Mouse (Mus musculus): Measurements from ENCODE around the gene Gm10134.

Gene Gm10134

DNA sequence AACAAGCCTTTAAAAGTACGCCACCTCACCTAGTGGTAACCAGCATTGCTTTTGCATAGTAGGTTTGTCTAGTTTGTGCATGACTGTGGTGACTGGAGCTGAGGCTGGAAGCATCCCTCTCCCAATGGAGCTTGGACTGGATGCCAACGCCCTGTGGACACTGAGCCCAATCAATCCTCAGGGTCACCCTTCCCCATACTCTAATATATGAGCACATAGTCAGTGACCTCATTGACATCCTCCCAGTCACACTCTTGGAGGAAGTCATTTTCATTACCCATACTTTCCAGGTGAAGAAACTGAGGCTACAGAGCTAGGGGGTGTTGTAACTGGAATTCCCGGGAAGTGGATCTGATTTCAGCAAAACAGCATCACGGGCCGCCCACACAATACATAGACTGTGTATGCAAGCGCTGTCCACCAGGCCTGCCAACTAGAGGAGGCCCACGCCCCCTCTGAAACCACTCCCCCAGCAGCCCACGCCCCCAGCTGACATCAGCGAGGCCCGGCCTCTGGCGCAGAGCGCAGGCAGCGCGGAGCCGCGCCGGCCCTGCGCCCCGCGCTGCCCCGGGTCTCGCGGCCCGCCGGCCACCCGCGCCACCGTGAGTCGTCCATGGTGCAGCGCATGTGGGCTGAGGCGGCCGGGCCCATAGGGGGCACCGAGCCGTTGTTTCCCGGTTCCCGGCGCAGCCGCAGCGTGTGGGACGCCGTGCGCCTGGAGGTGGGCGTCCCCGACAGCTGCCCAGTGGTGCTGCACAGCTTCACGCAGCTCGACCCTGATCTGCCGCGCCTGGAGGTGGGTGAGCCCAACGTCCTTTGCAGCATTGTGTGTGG is 27.3 kb downstream of the Gm10134 start:
- peak; percentile 90 for DNase-seq (ENCODE audit: low read depth, low spot score)

DNA sequence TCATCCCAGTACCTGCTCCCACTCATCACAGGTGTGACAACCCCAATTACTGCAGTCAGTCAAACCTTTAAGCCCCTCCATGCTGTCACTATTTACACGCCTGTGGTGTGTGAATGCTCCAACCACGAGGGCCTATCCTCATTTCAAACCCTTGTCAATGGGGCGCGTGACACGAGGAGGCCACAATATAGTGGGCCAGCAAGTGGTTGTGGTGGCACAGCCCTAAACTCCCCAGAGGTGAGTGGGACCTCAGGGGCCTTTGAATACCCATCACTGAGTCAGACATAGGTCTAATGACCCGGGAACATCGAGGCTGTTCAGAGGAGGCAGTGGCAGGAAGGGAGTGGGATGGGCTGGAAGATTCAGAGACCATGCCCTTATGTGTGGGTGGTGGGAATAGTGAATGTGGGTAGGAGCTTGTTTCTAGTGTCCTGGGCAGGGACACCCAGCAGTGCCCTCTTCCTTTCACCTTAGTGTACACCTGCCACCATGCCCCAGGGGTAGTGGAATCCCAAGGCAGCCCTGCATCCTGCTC is 28.1 kb downstream of the Gm10134 start:
- no peak for DNase-seq (ENCODE audit: low read depth, low spot score)

DNA sequence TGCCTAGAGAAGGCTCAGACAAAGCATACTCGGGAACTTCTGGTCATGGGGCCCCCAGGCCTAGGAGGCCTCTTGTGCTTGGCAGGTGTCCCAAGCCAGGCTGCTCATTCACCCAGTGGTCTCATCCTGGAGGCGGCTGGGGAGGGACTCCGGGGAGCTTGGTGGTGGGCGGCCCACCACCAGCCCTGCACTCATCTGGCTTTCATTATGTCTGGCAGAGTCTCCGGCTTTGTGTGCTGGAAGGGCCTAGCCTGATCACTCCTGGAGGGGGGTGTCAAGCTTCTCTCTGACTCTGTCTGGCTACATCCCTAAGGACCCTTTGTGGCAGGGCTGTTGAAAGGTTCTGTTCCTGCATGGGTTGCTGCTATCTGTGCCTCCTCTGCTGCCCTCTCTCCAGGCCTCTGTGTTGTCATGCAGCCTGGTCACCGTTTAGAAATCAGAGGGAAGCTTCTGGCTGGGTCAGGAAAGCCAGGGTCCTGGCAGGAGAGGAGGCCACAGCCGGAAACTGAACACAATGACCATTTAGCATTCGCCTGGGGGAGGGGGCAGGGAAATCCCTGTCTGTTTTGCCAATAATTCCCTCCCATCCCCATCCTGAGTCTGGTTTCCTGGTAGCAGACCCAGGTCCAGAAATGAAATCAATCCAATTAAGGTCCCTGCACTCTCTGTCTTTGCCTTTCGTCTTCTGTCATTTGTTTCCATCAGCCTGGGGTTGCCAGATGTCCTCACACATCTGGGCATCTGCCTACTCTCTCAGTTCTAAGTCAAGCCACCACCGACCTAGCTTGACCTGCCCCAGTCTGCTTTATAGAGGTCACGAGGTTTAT is 28.8 kb downstream of the Gm10134 start:
- DNase-seq (ENCODE audit: low read depth, low spot score): no peak

DNA sequence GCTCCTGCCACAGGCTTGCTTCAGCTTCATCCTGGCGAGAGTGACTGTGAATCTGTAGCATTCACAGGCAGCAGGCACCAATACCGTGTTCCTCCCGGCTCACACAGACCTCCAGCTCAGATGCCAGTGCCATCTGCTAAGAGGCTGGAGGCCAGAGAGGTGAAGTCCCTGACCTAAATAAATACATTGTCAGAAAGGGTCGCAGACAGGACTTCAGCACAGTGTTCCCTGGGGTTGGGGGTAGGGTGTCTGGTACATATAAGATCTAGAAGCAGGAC is 29.3 kb downstream of the Gm10134 start:
- DNase-seq (ENCODE audit: low read depth, low spot score): no peak

DNA sequence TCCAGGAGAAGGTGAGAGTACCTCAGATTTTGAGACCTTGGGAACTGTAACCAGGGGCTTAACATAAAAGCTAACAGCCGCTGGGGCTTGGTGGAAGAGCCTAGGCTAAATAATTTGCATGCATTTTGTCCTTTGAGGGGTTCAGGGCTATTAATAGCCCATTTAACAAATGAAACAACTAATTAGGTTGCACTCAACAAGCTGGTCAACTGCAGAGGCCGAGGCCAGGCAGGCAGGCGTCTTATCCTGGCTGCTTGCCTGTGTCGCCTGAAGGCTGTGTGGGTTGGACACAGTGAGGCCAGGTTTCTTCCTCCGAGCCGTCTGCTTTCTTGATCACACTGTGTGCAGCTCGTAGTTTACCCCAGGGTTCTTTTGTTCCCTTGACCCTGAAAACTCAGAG is 29.8 kb downstream of the Gm10134 start:
- no peak for DNase-seq (ENCODE audit: low read depth, low spot score)

GRCm38 (mm10) chr2:28536166-28536565 is 30.3 kb downstream of the Gm10134 start:
- no peak for DNase-seq (ENCODE audit: low read depth, low spot score)

DNA sequence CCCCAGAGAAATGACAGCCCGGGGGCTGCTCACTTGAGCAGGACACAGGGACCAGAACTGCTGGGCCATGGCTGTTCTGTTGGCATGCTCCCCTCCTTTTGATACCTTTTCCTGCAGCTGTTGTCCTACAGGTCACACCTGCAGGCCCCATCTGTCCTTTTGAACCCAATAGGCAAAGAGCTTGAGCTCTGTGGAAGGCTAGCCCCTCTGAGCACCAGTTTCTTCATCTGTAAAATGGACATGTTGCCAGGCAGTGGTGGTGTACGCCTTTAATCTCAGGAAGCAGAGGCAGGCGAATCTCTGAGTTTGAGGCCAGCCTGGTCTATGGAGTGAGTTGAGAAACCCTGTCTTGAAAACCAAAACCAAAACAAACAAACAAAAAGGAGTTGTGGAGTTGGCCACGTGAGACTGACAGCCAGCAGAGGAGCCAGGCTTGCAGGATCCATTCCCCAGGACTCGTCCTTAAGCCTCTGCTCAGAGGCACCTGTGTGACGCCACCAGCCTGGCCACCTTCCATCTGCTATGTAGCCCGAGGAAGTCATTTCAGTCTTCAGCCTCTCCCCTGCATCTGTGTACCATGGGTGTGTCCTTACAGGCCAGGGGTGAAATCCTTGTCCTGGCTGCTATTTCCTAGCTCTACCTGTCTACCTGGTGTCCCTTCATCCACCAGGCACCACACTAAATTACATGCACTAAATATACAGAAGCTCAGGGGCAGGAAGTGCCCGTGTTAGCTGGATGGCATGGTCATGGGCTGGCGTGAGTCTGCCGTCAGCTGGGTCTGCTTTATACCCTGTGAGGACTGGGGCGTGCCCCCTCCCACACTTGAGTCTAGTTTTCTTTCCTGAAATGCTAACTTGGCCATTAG is 31.1 kb downstream of the Gm10134 start:
- no peak for DNase-seq (ENCODE audit: low read depth, low spot score)

DNA sequence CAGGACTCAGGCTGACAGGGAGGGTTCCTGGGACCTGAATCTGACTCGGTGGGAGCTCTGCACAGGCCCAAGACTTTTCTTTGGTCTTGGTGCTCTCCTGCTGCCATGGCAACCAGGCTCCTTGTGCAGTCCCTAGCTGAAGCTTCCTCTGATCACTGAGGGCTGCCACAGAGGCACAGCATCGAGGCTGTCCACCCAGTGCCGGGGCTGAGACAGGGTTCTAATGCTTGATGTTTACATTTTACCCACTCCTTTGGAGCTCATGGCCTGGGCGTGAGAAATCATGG is 31.7 kb downstream of the Gm10134 start:
- DNase-seq (ENCODE audit: low read depth, low spot score): no peak

DNA sequence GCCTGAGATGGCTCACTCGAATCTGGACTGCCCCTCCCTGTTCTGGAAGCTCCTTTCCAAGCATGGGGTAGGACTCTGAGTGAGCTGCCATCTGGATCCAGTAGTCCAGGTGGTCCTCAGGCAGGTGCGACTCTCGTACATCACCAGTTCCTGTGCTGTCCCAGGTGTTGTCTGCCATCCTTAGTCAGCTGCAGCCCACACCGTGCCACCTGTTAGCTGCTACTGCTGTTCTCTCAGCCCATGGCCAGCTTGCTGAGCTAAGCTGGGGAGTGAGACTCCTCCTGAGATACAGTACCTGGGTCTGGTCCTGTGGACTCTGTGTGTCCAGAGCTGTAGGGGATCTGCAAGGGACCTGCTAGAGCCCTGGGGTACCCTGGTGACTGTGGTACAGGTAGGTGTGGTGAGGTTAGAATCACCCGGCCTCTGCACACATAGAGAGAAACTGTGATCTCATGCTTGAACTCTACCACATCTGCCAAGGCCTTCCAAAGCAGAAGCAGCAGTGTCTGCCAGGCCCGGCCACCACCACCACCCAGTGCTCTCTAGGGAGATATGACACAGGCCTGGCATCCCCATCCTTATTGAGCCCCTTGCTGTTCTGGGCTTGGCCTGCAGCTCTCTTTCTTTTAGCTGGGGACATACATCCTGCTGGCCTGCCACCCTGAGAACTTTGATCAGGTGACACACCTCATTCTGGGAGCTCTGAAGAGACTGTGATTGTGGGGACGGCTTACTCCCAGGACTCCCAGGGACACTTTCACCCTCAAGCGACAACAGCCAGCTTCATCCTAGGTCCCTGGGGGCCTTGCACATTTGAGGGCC is 32.3 kb downstream of the Gm10134 start:
- DNase-seq (ENCODE audit: low read depth, low spot score): no peak

DNA sequence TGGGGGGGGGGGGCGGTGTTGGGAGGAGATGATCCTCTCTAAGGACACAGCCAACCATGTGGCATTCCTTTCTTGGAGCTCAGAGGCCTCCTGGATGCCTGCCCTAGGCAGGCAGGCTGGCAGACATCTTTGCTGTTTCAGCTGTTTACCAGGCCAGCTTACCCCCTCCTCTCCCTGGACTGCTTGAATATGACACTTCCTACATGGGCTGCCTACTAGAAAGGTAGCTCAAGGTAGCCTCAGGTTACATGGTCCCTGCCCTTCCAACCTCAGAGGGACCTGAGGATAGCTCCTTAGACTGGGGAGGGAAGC is 32.9 kb downstream of the Gm10134 start:
- DNase-seq (ENCODE audit: low read depth, low spot score): no peak

GRCm38 (mm10) chr2:28539206-28539605 is 33.3 kb downstream of the Gm10134 start:
- no peak for DNase-seq (ENCODE audit: low read depth, low spot score)

- peak; percentile 76 for DNase-seq (ENCODE audit: low read depth, low spot score)
Observed at GRCm38 (mm10) chr2:28539949-28540348, 34.1 kb downstream of the Gm10134 start.

- DNase-seq (ENCODE audit: low read depth, low spot score): no peak
Observed at GRCm38 (mm10) chr2:28540587-28541227, 34.8 kb downstream of the Gm10134 start.

DNA sequence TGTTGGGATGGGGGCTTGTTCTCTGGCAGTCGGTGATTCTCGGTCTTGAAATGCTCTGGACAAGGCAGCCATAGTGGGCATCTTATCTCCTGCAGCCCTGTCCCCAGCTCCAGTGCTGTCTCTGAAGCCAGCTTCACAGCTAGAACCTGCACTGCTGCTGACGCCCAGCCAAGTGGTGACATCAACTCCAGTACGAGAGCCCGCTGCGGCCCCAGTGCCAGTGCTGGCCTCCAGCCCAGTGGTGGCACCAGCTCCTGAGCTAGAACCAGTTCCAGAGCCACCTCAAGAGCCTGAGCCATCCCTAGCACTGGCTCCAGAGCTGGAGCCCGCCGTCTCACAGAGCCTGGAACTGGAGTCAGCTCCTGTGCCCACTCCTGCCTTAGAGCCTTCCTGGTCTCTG is 38.0 kb downstream of the Gm10134 start:
- DNase-seq (ENCODE audit: low read depth, low spot score): no peak

GRCm38 (mm10) chr2:28545976-28546375 is 40.1 kb downstream of the Gm10134 start:
- DNase-seq (ENCODE audit: low read depth, low spot score): peak; percentile 58

DNA sequence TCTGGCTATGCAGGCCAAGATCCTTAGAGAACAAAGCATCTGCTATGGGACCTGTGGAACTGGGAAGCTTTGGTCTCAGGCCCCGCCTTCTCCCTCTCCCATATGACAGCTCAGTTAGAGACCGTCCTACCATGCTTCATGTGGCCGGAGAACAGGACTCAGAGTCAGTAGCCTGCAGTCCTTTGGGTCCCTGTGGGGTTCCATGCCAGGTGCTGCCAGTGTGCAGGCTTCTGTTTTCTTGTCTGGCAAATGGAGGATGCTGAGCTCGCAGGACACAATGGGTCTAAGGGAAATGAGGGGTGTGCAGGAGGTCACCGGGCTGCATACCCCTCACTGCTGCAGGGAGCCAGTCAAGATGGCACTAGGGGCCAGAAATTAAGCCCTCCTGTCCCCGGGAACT is 40.7 kb downstream of the Gm10134 start:
- no peak for DNase-seq (ENCODE audit: low read depth, low spot score)

GRCm38 (mm10) chr2:28547237-28548172 is 41.6 kb downstream of the Gm10134 start:
- peak; percentile 86 for DNase-seq (ENCODE audit: low read depth, low spot score)

DNA sequence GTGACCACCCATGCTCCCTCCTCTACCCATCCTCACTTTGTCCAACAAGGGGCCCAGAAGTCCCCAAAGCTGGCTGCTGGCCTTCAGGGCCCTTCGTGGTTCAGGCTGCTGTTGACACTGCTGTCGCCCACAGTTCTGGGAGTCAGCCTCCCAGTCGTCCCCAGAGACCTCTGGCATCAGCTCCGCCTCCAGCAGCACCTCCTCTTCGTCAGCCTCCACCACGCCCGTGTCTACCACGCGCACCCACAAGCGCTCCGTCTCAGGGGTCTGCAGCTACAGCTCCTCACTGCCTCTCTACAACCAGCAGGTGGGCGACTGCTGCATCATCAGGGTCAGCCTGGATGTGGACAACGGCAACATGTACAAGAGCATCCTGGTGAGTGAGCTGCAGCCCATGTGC is 43.3 kb downstream of the Gm10134 start:
- no peak for DNase-seq (ENCODE audit: low read depth, low spot score)

DNA sequence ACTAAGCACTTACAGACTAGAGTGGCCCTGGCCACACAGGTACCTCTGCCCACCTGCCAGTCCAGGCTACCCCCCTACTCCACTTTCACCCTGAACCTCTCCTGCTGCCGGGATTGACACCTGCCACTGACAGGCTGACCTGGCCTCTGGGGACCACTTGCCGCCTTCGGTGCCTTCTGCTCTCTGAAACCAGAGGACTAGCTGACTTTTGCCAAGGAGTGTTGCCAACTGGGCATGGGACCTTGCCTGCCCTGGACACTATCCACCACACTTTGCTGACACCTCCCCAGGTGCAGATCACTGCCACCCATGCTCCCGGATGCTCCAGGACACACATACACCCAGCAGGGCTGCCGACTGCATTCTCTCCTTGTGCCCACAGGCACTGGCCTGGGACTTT is 46.4 kb downstream of the Gm10134 start:
- DNase-seq (ENCODE audit: low read depth, low spot score): no peak
